Mouse (Mus musculus): ENCODE measurements at regions not wholly inside any gene's neighbourhood (a gene's known extent, or its start where the extent isn't known, plus 50 kb on each side); places are given as distances from the start of the nearest gene placed in this dataset.

DNA sequence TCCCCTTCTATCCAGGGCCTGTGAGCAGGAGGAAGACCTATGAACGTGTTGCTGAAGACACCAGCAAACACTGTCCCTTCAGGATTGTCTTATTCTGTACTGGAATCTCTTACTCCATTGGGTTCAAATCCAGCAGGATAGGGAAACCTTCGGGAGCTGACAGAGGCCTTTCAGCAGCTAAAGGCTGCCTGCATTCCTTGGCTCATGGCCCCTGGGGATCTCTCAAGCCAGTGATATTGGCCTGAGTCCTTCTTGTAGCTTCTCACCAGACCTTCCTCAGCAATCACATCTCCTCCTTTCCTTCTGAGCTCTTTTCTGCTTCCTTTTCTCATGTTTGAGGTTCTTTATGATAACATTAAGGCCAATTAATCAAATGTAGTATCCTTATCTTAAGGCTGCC lies 103.8 kb upstream of the Sh3bp4 start:
- no peak for DNase-seq

DNA sequence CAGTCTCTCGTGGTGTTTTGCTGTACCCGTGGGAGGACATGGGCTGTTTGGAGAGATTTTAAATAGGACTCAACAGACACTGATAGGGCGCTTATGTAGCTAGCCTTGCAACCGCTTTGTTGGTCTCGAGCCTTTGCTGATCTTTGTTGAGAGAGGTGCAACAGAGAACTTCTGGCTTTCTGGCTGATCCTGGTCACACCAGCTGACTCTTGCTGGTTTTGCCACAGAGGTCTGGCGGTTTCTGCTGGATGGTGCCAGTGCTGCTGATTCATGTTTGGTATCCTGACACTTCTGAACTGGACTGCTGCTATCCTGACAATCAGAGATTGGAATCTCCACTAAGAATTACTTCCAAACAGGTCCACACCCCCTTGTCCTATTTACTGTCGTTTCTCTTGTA lies 102.1 kb upstream of the Sh3bp4 start:
- no peak for DNase-seq

DNA sequence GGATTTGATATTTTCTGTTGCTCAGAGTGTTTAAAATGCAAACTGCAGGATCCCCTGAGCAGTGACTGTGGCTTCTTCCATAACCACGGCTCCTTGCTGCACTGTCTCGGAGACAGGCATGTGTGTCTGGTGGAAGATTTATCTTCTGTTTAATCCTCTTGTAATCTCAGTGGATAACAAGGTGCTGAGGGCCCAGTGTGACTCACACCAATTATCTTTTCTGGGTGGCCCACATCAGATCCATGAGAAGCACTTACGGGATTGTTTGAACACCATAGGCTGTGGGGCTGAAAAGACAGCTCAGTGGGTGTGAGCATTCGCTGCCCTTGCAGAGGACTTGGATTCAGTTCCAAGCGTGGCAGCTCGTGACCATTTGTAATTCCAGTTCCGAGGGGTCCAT lies 101.2 kb upstream of the Sh3bp4 start:
- no peak for DNase-seq

GRCm38 (mm10) chr1:88969630-88970029 lies 100.6 kb upstream of the Sh3bp4 start:
- no peak for DNase-seq

DNA sequence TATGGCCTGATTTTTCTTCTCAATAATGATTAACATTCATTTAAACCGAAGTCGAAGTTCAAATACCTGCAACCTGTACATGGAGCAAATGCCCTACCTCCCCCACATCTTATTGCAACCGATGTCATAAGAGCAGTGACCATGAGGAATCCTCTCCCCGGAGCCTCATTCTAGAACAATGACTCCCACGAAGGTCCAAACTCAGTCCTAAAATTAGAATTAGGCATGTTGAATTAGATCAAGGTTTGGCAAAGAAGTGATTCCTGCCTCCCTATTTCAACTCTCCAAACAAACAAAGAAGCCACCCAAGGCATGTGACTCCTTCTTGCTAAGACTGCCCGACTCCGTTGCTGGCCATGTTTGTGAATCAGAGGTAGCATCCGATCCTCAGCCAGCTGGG lies 94.1 kb upstream of the Sh3bp4 start:
- no peak for DNase-seq

GRCm38 (mm10) chr1:88988011-88988695 lies 82.1 kb upstream of the Sh3bp4 start:
- no peak for DNase-seq

GRCm38 (mm10) chr1:88994588-88995331 lies 75.5 kb upstream of the Sh3bp4 start:
- DNase-seq: no peak

DNA sequence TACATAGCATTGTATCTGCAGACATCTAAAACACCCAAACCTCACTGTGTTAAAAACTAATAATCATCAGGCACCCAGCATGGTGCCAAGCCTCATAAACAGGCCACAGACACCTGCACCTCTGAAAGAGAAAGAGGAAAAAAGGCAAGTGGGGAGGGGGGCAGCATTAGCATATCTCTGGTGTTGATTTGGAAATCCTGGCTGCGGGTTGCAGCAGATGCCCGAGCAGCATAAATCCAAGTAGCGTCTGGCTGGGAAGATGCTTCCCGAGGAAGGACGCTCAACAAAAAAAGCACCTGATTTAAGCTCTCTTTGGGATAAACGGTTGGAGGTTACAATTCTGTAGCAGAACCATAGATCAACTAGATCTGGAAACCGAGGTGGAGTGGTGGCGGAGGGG lies 74.3 kb upstream of the Sh3bp4 start:
- DNase-seq: no peak

GRCm38 (mm10) chr1:88996657-88997056 lies 73.6 kb upstream of the Sh3bp4 start:
- no peak for DNase-seq

GRCm38 (mm10) chr1:88997847-88998246 lies 72.4 kb upstream of the Sh3bp4 start:
- DNase-seq: no peak

DNA sequence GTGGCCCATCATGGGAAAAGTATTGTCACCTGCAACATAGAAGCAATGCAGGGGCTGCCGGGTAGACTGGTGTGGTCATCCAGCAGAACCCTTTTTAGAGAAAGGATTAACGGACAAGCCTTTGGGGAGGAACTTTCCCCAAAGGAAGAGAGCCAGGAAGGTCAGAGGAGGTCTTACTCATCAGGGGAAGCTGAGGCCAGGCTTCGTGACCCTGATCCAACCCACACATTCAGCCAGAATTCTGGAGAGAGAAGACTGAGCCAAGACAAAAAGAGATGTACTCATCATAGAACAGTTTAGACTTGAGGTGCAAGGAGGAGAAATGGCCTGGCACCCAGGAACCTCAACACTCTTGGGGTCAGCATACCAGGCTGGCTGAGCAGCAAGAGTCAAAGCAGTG lies 67.9 kb upstream of the Sh3bp4 start:
- no peak for DNase-seq

DNA sequence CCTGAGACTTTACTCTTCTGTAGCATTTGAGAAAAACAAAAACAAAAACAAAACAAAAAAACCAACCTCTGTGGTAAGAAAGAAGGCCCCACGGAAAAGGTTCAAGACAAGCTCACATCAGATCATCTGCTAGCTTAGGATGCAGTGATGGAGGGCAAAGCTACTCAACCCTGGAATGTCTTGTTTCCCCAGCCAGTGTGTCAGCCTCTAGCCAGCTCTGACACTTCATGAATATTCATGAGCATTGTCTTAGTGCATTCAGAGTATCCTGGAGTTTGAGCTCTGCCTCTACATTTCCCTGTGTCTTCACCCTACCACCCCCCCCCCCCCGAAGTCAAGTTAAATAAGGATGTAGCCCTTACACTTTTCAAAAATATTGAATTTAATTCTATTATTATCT lies 66.5 kb upstream of the Sh3bp4 start:
- no peak for DNase-seq

DNA sequence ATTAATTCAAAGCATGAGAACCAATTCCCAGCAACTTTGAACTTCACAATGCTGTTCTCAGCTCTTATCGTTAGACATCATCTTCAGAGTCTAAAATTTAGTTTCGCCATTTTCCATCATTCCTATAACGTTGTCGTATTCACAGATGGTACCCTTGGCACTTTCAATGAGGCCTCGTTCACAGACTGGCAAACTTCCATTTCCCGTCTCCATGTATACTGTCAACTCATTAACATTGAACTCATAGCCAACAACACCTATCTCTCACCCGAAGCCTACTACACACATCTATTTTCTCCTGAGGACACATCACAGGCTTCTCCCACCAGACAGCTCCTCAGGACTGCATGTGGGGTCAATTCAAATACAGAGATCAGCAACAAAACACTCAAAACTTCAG lies 62.7 kb upstream of the Sh3bp4 start:
- no peak for DNase-seq

DNA sequence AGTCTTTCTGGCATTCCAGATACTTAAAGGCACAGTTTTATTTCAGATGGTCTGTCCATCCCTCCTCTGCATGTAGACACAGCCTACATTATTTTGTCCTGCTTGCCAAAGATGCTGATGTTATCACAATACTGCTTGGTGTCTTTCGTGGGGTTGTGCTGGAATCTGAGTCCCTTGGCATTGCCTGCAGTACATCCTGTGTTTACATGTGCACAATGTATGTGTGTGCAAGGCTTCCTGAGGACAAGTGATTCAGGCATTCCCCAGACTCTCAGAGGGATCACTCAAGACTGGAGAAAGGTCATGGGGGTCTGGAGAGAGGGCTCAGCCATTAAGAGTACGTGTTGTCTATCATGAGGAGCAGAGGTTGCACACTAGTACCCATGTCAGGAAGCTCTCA lies 60.0 kb upstream of the Sh3bp4 start:
- DNase-seq: no peak

- no peak for DNase-seq
Observed at GRCm38 (mm10) chr1:89011454-89011853, 58.8 kb upstream of the Sh3bp4 start.

DNA sequence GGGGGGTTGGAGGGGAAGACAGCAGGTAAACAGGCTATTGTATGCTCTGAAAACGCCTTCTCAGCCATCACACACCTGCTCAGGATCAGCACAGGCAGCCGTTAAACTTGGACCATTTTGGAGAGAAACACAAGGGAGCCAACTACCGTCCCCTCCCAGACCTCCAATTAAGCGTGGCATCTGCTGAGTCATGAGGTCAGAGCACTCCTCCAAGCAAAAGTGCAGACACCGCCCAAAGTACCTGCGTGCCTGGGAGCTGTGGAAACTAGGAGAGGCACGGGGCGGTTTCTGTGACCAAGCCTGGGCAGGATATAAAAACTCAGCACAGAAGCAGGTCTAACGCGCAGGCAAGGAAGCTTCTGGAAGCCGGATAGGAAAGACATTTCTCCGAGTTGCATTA lies 54.8 kb upstream of the Sh3bp4 start:
- DNase-seq: no peak

- no peak for DNase-seq
Observed at GRCm38 (mm10) chr1:89015845-89016244, 54.4 kb upstream of the Sh3bp4 start.

- no peak for DNase-seq
Observed at GRCm38 (mm10) chr1:89019778-89020373, 50.3 kb upstream of the Sh3bp4 start.

All from right cerebral cortex, adult 18-20 months (tissue).